Mouse (Mus musculus): ENCODE data around the gene Inf2.

The Inf2 gene

DNA sequence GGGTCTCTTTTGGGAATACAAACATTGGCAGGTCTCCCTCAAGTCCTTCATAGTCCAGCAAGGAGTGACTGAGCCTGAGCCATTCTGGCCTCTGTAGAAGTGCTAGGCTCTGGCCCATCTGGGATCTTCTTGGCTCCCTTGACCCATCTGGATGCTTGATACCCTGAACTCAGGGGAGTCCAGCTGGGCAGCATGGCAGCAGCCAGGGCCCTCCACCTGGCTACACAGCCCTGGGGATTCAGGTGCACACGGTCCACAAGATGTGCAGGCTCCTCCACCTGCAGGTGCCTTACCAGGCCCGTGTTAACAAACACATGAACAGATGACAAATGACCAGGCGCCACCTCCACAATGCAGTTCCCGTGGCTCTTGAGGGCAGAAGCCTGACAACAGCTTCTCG is 76.1 kb downstream of the Inf2 start:
- no peak for TF ChIP-seq GATA4 (IDR thresholded peaks at IDR 0.05; ENCODE audit: insufficient replicate concordance, low read length)

Measured in liver, adult (tissue).